Mouse (Mus musculus) common myeloid progenitor, adult 5-6 weeks (primary cell): ENCODE measurements at regions not wholly inside any gene's neighbourhood (a gene's known extent, or its start where the extent isn't known, plus 50 kb on each side); places are given as distances from the start of the nearest gene placed in this dataset.
A peak's percentile ranks its signal among the peaks of the same experiment; 100 is the strongest.

ENCODE experiments used
- ATAC-seq: replicated peaks from 2 replicates; pipeline ENCODE4 v1.8.0; 2016; ENCODE audit warnings: low read depth, mild to moderate bottlenecking, moderate TSS enrichment, inconsistent platforms; ENCODE audit not compliant: poor library complexity, severe bottlenecking

GRCm38 (mm10) chr3:148572493-148572892 is 417.9 kb downstream of the Adgrl2 start:
- 0 out of 2 replicates have a peak, but pooled peaks have one; percentile 32 for ATAC-seq

GRCm38 (mm10) chr3:148564716-148565115 is 425.6 kb downstream of the Adgrl2 start:
- ATAC-seq, result no peak

- ATAC-seq, result no peak
Observed at GRCm38 (mm10) chr3:148561211-148561610, 429.1 kb downstream of the Adgrl2 start.

GRCm38 (mm10) chr3:148559752-148560460 is 430.4 kb downstream of the Adgrl2 start:
- no peak for ATAC-seq

- no peak for ATAC-seq
Observed at GRCm38 (mm10) chr3:148558592-148559157, 431.7 kb downstream of the Adgrl2 start.

GRCm38 (mm10) chr3:148555324-148555723 is 435.0 kb downstream of the Adgrl2 start:
- peak; percentile 52 for ATAC-seq

- ATAC-seq, result no peak
Observed at GRCm38 (mm10) chr3:148550716-148551115, 439.6 kb downstream of the Adgrl2 start.

GRCm38 (mm10) chr3:148544929-148545328 is 445.4 kb downstream of the Adgrl2 start:
- ATAC-seq, result no peak

- ATAC-seq, result no peak
Observed at GRCm38 (mm10) chr3:148542217-148542616, 448.1 kb downstream of the Adgrl2 start.

GRCm38 (mm10) chr3:148537669-148538271 is 452.6 kb downstream of the Adgrl2 start:
- no peak for ATAC-seq

GRCm38 (mm10) chr3:148529893-148530292 is 460.5 kb downstream of the Adgrl2 start:
- no peak for ATAC-seq

- ATAC-seq, result peak; percentile 91
Observed at GRCm38 (mm10) chr3:148510381-148510780, 480.0 kb downstream of the Adgrl2 start.

- peak; percentile 77 for ATAC-seq
Observed at GRCm38 (mm10) chr3:148504928-148505327, 485.4 kb downstream of the Adgrl2 start.

- ATAC-seq, result no peak
Observed at GRCm38 (mm10) chr3:148503432-148503831, 486.9 kb downstream of the Adgrl2 start.

- no peak for ATAC-seq
Observed at GRCm38 (mm10) chr3:148501801-148502200, 488.6 kb downstream of the Adgrl2 start.

- peak; percentile 45; the same call in 1 of the 2 replicates for ATAC-seq
Observed at GRCm38 (mm10) chr3:148496672-148497071, 493.7 kb downstream of the Adgrl2 start.

GRCm38 (mm10) chr3:148491287-148491686 is 499.1 kb downstream of the Adgrl2 start:
- ATAC-seq, result peak; percentile 85

GRCm38 (mm10) chr3:148489201-148489600 is 501.2 kb downstream of the Adgrl2 start:
- no peak for ATAC-seq

- ATAC-seq, result no peak
Observed at GRCm38 (mm10) chr3:148487949-148488348, 502.4 kb downstream of the Adgrl2 start.

- ATAC-seq, result no peak
Observed at GRCm38 (mm10) chr3:148475862-148476261, 514.5 kb downstream of the Adgrl2 start.

- no peak for ATAC-seq
Observed at GRCm38 (mm10) chr3:148472943-148473444, 517.4 kb downstream of the Adgrl2 start.
